Mouse (Mus musculus): ENCODE results near the gene Nav2.

DNA sequence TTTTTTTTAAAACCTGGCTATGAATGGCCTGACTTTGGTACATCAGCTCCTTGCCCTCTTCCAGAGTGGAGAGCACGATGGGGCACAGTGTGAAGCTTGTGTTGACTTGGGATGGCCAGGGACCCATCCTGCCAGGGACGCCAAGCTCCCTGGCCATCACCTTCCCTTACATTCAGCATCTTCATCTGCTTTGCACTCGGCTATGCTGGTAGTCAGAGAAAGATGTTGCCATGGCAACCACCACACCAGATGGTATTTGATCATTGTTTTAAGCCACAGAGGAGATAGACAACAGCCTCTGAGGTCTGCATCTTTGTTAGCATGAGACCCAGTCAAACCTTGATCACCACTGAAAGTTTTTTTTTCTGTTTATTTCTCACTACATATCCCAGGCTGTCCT lies 483.7 kb downstream of the Nav2 start:
- no peak for TF ChIP-seq CTCF (IDR thresholded peaks at IDR 0.05)
- no peak for TF ChIP-seq EP300 (IDR thresholded peaks at IDR 0.05; ENCODE audit: insufficient read depth, low read depth, low read length)

Measured in heart, adult 2 months (tissue).